In genomic region chr10:95147136-95147901, GRCm38 (mm10) we compare ENCODE assay signal across 15 mouse cellular contexts.
DNase-seq lines count a peak whose midpoint lies in the region; ATAC-seq and TF ChIP-seq lines count a peak whose summit lies in the region.
"Had no signal": no experiment of that assay in that cellular context is flagged by ENCODE, and none has a peak within 500 bp of the region (broad histone marks: within the 10 kb centered on the region; RNA-seq: fewer than 3 reads in every experiment).

No protein-coding gene starts in this region.

- H3K4me3 ChIP-seq in gastrocnemius, adult 2 months = no peak overlapping the region
- no peak overlapping the region for H3K4me3 ChIP-seq in lung, embryonic 16.5 days (ENCODE audit: low read length)
- H3K4me3 ChIP-seq in lung, adult 2 months (replicated peaks; ENCODE audit: extremely low read depth, low read depth, low read length) = no peak overlapping the region
- no peak overlapping the region for H3K4me3 ChIP-seq in stomach, embryonic 15.5 days (replicated peaks)
- H3K4me3 ChIP-seq: hindbrain, embryonic 12.5 days; layer of hippocampus, adult 2 months; neural tube, embryonic 13.5 days had no signal

- peak overlapping the region; percentile 54; the same call in 1 of the 2 replicates for H3K27ac ChIP-seq in gastrocnemius, adult 2 months
- peak overlapping the region; percentile 74 for H3K27ac ChIP-seq in lung, embryonic 16.5 days (ENCODE audit: low read length)
- H3K27ac ChIP-seq in stomach, embryonic 15.5 days = peak overlapping the region; percentile 48; the same call in 1 of the 2 replicates
- H3K27ac ChIP-seq: hindbrain, embryonic 12.5 days; layer of hippocampus, adult 2 months; neural tube, embryonic 13.5 days had no signal

- intact Hi-C loops in gastrocnemius, adult 2 months (cut with DNase I) = no loop called here
- intact Hi-C loops in gastrocnemius, postnatal 36 days (cut with DNase I) = no loop called here

- H3K9me3 ChIP-seq in lung, embryonic 16.5 days (ENCODE audit: control insufficient read depth, low read length) = no peaks in the 10 kb centered on the region
- no peaks in the 10 kb centered on the region for H3K9me3 ChIP-seq in stomach, embryonic 15.5 days
- H3K9me3 ChIP-seq: hindbrain, embryonic 12.5 days; neural tube, embryonic 13.5 days had no signal

- no peak overlapping the region for H3K4me2 ChIP-seq in lung, embryonic 16.5 days (ENCODE audit: low read depth, low read length)
- H3K4me2 ChIP-seq in stomach, embryonic 15.5 days = no peak overlapping the region
- H3K4me2 ChIP-seq: hindbrain, embryonic 12.5 days; liver, embryonic 11.5 days; neural tube, embryonic 13.5 days had no signal

- no peak for TF ChIP-seq CTCF in gastrocnemius, adult 2 months (IDR thresholded peaks at IDR 0.05)
- no peak for TF ChIP-seq CTCF in lung, adult 2 months (IDR thresholded peaks at IDR 0.05; ENCODE audit: insufficient read depth, low read length)

- no peak for TF ChIP-seq POLR2A in lung, adult 2 months (IDR thresholded peaks at IDR 0.05; ENCODE audit: borderline replicate concordance, extremely low read depth, low read depth, low read length)

- WGBS in lung, embryonic 16.5 days = 88% methylated on average over 6 of the region's 6 CpGs
- 90% methylated on average over 6 of the region's 6 CpGs for WGBS in lung, adult 2 months
- 83% methylated on average over 6 of the region's 6 CpGs for WGBS in stomach, embryonic 15.5 days

- no peaks in the 10 kb centered on the region for H3K27me3 ChIP-seq in lung, embryonic 16.5 days (ENCODE audit: control insufficient read depth, insufficient read depth, low read depth, low read length)
- no peaks in the 10 kb centered on the region for H3K27me3 ChIP-seq in stomach, embryonic 15.5 days (replicated peaks)
- H3K27me3 ChIP-seq: hindbrain, embryonic 12.5 days; neural tube, embryonic 13.5 days had no signal

- peaks cover 55% of the 10 kb centered on the region for H3K4me1 ChIP-seq in lung, embryonic 16.5 days (replicated peaks; ENCODE audit: control insufficient read depth, insufficient read depth, low read length)
- H3K4me1 ChIP-seq in lung, adult 2 months (ENCODE audit: control insufficient read depth, insufficient read depth, low read length) = peaks cover 26% of the 10 kb centered on the region
- H3K4me1 ChIP-seq in stomach, embryonic 15.5 days = peaks cover 42% of the 10 kb centered on the region

- DNase-seq in gastrocnemius, adult 2 months = no peak
- no peak for DNase-seq in gastrocnemius, postnatal 36 days
- peak; percentile 17 for DNase-seq in kidney, adult 18-20 months
- DNase-seq in kidney, postnatal 14 days = no peak
- DNase-seq in lung, adult 2 months = no peak
- DNase-seq in thymus, postnatal 36 days = no peak
- DNase-seq: cerebellum, adult 18-20 months; right cerebral cortex, postnatal 25 days; thymus, adult 2 months had no signal

- ATAC-seq in lung, embryonic 16.5 days (ENCODE audit: low read depth) = no peak
- ATAC-seq in stomach, embryonic 15.5 days (ENCODE audit: insufficient read depth, low FRiP score, low read depth) = 0 out of 2 replicates have a peak, but pooled peaks have one; percentile 25

- H3K36me3 ChIP-seq in lung, embryonic 16.5 days (ENCODE audit: control insufficient read depth, insufficient read depth, low read length) = no peaks in the 10 kb centered on the region
- no peaks in the 10 kb centered on the region for H3K36me3 ChIP-seq in stomach, embryonic 15.5 days
- H3K36me3 ChIP-seq: hindbrain, embryonic 12.5 days; neural tube, embryonic 13.5 days had no signal

- H3K9ac ChIP-seq in lung, embryonic 16.5 days (ENCODE audit: low read length) = no peak overlapping the region
- no peak overlapping the region for H3K9ac ChIP-seq in stomach, embryonic 15.5 days
- H3K9ac ChIP-seq: hindbrain, embryonic 12.5 days; neural tube, embryonic 13.5 days had no signal
